Mouse (Mus musculus) heart, postnatal 0 days (tissue): ENCODE results near the gene Hmx3.

Source experiments
- CTCF ChIP-seq: IDR thresholded peaks from 2 replicates; pipeline ENCODE4 v1.5.1; 2016; ENCODE audit warnings: antibody characterized with exemption, control low read depth, low read depth
- EP300 ChIP-seq: IDR thresholded peaks from 2 replicates; pipeline ENCODE4 v1.6.1; 2016; ENCODE audit warnings: antibody characterized with exemption, low read depth

DNA sequence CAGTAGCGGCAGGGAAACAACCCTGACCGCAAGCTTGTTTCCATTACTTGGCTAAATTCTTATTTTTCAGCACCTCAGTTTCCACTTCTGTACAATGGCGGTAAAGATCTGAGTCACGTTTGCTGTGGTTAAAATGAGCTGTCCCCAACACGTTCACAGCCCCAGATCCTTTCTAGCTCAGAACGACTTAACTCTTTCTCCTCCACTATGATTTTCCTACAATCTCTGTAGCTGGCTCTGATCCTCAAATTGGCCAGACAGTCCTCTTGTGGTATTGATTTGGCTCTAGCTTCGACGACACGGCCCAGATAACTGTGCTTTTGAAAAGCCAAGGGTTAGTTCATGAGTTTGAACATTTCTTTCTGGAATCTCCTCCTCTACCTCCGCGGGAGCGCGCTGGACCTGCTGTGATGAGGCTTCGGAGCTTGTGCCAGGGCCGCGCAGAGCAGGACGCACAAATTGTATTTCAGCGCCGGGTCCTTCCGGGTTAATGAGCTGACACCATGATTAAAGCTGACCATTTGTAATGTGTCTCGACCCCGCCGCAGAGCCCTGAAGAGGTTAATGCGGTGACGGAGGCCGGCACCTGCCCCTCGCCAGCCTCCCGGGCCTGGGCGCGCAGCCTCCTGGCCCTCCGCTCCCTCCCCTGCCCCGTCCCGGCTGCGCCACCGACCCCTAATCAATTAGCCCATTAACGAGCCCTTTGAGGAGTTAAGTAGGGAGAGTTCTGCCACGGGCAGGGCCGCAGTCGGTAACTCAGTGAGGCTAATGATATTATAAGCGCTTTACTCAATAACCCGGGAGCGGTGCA, 9.5 kb downstream of the Hmx3 start:
- TF ChIP-seq CTCF (no peak), EP300 (no peak)
